Mouse (Mus musculus) megakaryocyte-erythroid progenitor cell, adult 5 weeks (primary cell): Measurements from ENCODE around the gene Trim21. TPM values are rescaled to one million over a fixed set of nuclear protein-coding genes. Genes with fewer than 3 reads are reported as not detected.

Experiments used
- polyA plus RNA-seq: library from polyadenylated mRNA; stranded (reverse); fragments of >175 nt; gene quantifications from 2 replicates; pipeline ENCODE4 v1.2.3, GENCODE M21; 2012

Gene Trim21
- 6.4 and 9.6 TPM in 2 replicates for polyA plus RNA-seq

GRCm38 (mm10) chr7:102564999-102565997 lies at the start of gene Trim21:
TSS of gene Trim21 (minus strand) at chr7:102565486.

GRCm38 (mm10) chr7:102597378-102598031 lies 32.2 kb upstream of the Trim21 start, which contains the start of gene Olfr552:
TSS of gene Olfr552 (plus strand) at chr7:102597770.

GRCm38 (mm10) chr7:102591786-102592185 lies 26.5 kb upstream of the Trim21 start, which contains the start of gene Olfr551:
TSS of gene Olfr551 (minus strand) at chr7:102591886.

GRCm38 (mm10) chr7:102571142-102571541 lies 5.9 kb upstream of the Trim21 start, which contains the start of gene Olfr550:
TSS of gene Olfr550 (plus strand) at chr7:102571442.

GRCm38 (mm10) chr7:102549570-102549969 lies 15.7 kb downstream of the Trim21 start, which contains the start of gene Olfr549:
TSS of gene Olfr549 (plus strand) at chr7:102549870.

GRCm38 (mm10) chr7:102540596-102540995 lies 24.7 kb downstream of the Trim21 start, which contains the start of gene Olfr548-ps1:
TSS of gene Olfr548-ps1 (plus strand) at chr7:102540896.

GRCm38 (mm10) chr7:102534449-102534848 lies 30.8 kb downstream of the Trim21 start, which contains the start of gene Olfr547:
TSS of gene Olfr547 (plus strand) at chr7:102534749.

Other genes starting within 250 kb of the Trim21 start
- gene Rrm1, start 123.8 kb downstream of the Trim21 start, polyA plus RNA-seq = 32.2 and 50.2 TPM in 2 replicates
- gene Olfr543, start 83.8 kb downstream of the Trim21 start, polyA plus RNA-seq = not detected in 2 replicates
- not detected in 2 replicates for gene Olfr544, start 77.2 kb downstream of the Trim21 start, polyA plus RNA-seq
- gene Olfr545, start 65.9 kb downstream of the Trim21 start, polyA plus RNA-seq = not detected in 2 replicates
- gene Olfr547, start 30.7 kb downstream of the Trim21 start, polyA plus RNA-seq = not detected in 2 replicates
- gene Olfr548-ps1, start 24.6 kb downstream of the Trim21 start, polyA plus RNA-seq = not detected in 2 replicates
- not detected in 2 replicates for gene Olfr549, start 15.6 kb downstream of the Trim21 start, polyA plus RNA-seq
- gene Olfr550, start 6.0 kb upstream of the Trim21 start, polyA plus RNA-seq = not detected in 2 replicates
- gene Olfr551, start 26.4 kb upstream of the Trim21 start, polyA plus RNA-seq = 0.04 TPM in 1 of 2 replicates, not detected in the other
- gene Olfr552, start 32.3 kb upstream of the Trim21 start, polyA plus RNA-seq = not detected in 2 replicates
- gene Olfr553, start 52.7 kb upstream of the Trim21 start, polyA plus RNA-seq = not detected in 2 replicates
- not detected in 2 replicates for gene Olfr554, start 72.9 kb upstream of the Trim21 start, polyA plus RNA-seq
- gene Olfr555, start 93.3 kb upstream of the Trim21 start, polyA plus RNA-seq = not detected in 2 replicates
- gene Olfr556, start 99.4 kb upstream of the Trim21 start, polyA plus RNA-seq = not detected in 2 replicates
- gene Trim68, start 121.8 kb upstream of the Trim21 start, polyA plus RNA-seq = 1.6 and 1.8 TPM in 2 replicates
- not detected in 2 replicates for gene Olfr557, start 130.4 kb upstream of the Trim21 start, polyA plus RNA-seq
- not detected in 2 replicates for gene Olfr558, start 136.7 kb upstream of the Trim21 start, polyA plus RNA-seq
- gene Olfr33, start 153.6 kb upstream of the Trim21 start, polyA plus RNA-seq = not detected in 2 replicates
- gene Olfr559, start 162.0 kb upstream of the Trim21 start, polyA plus RNA-seq = not detected in 2 replicates
- not detected in 2 replicates for gene Olfr560, start 193.9 kb upstream of the Trim21 start, polyA plus RNA-seq
- gene Olfr78, start 194.0 kb upstream of the Trim21 start, polyA plus RNA-seq = 0.01 and 0.03 TPM in 2 replicates
- gene Olfr561, start 205.7 kb upstream of the Trim21 start, polyA plus RNA-seq = not detected in 2 replicates
- not detected in 2 replicates for gene Olfr564, start 238.0 kb upstream of the Trim21 start, polyA plus RNA-seq